Mouse (Mus musculus): ENCODE data around the gene Tex52. TPM values are rescaled to one million over a fixed set of nuclear protein-coding genes. Genes with fewer than 3 reads are reported as not detected.
A peak's percentile ranks its signal among the peaks of the same experiment; 100 is the strongest.

Tex52 gene
- polyA plus RNA-seq (2012; rRNA removed) = not detected in 2 replicates

DNA sequence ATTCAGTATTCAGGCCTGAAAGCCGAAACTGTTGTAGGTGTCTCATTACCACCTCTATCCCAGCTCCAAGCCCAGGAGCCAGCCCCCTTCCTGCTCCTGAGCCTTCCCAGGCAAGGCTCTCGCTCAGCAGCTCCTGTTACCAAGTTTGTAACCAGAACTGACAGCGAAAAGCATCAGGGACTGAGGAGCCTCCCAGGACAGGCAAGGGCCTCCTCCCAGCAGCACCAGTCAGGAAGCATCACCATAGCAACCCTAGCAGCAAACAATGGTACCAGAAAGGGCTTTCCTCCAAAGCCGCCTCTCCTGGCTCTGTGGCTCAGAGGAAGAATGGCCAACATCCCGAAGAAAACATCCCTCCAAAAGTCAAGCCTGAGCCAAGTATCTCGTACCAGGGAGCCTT is at the start of gene Tex52, which contains the start of gene Gm44596:
Gene Tex52, plus strand, starts transcription at position 265 of the 400 bp plus-strand sequence.
Gene Gm44596, plus strand, starts transcription at position 312 of the 400 bp plus-strand sequence.
- H3K4me3 ChIP-seq (ENCODE audit: low read depth, low read length) = no peak within 1 kb of the TSS
- H3K4me1 ChIP-seq (ENCODE audit: control insufficient read depth, insufficient read depth, insufficient read length, low read length) = no peaks in the 10 kb centered on the region
- TF ChIP-seq POLR2A (IDR thresholded peaks at IDR 0.05; ENCODE audit: low read depth, low read length) = no peak
- TF ChIP-seq CTCF (IDR thresholded peaks at IDR 0.05; ENCODE audit: extremely low read depth, insufficient read length, insufficient replicate concordance, low read depth, low read length) = no peak
- H3K27me3 ChIP-seq (ENCODE audit: control insufficient read depth, insufficient read depth, low read length) = no peaks in the 10 kb centered on the region
- WGBS = 72% methylated on average over 6 of the region's 6 CpGs
- no peak within 1 kb of the TSS for H3K27ac ChIP-seq (ENCODE audit: insufficient read depth, low read depth, low read length)
- H3K36me3 ChIP-seq (ENCODE audit: control insufficient read depth, insufficient read depth, low read length) = peaks cover 4% of the 10 kb centered on the region; the same call in 1 of the 2 replicates

DNA sequence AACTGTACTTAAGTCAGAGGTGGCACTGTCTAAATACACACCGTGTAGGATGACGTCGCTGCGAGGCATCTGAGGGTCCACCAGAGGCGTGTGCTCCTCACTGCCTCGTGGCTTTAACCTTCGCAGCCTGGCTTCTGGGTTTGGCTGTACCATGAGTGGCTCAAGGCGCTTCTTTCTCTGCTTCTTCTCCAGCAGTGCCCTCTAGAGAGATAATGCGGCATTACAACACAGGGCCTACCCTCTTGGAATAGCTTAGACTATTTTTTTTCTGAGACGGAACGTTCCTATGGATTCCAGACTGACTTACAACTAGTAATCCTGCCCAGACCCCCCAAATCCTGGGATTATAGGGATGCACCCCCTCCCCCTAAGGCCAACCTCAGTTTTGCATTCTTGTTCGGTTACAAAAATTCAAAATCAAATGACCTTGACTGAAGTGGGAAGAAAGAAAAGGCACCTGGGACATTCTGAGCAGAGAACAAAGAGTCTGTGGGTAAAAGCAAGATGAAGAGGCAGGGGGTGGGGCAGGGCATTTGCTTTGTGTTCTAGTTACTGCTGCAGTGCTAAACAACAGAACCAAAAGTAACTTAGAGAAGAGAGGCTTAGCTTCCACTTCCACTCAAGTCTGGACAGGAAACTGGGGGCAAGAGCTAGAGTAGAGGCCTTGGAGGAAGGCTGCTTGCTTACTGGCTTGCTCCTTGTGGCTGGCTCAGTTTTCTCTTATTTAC is 40.7 kb upstream of the Tex52 start:
- no peak for TF ChIP-seq POLR2A (IDR thresholded peaks at IDR 0.05; ENCODE audit: low read depth, low read length)
- peak; percentile 63; the same call in 1 of the 2 replicates for TF ChIP-seq CTCF (IDR thresholded peaks at IDR 0.05; ENCODE audit: extremely low read depth, insufficient read length, insufficient replicate concordance, low read depth, low read length)
- Histone ChIP-seq H3K4me3 (ENCODE audit: low read depth, low read length) (no peak overlapping the region), H3K27me3 (ENCODE audit: control insufficient read depth, insufficient read depth, low read length) (no peaks in the 10 kb centered on the region), H3K27ac (ENCODE audit: insufficient read depth, low read depth, low read length) (no peak overlapping the region), H3K36me3 (ENCODE audit: control insufficient read depth, insufficient read depth, low read length) (no peaks in the 10 kb centered on the region), H3K4me1 (ENCODE audit: control insufficient read depth, insufficient read depth, insufficient read length, low read length) (no peaks in the 10 kb centered on the region; the same call in 1 of the 2 replicates)
- WGBS = 20% methylated on average over 12 of the region's 12 CpGs

DNA sequence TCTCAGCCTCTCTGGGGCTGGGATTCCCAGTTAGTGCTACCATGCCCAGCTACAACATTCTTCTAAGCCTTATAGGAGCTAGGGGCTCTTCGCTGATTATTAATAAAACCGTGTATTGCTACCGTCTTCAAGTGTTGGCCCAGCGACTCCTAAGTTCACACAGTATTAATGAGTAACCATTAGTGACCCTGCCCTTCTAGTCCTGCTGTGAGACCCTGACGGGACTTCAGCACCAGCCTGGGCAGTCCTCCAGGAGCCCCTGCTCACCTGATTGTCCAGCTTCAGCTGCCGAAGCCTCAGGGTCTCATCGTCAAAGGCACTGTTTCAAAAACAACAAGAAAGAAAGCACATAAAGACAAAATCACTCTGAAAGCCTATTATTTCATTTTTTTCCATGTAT is 37.8 kb upstream of the Tex52 start:
- no peaks in the 10 kb centered on the region for H3K27me3 ChIP-seq (ENCODE audit: control insufficient read depth, insufficient read depth, low read length)
- no peak for TF ChIP-seq POLR2A (IDR thresholded peaks at IDR 0.05; ENCODE audit: low read depth, low read length)
- TF ChIP-seq CTCF (IDR thresholded peaks at IDR 0.05; ENCODE audit: extremely low read depth, insufficient read length, insufficient replicate concordance, low read depth, low read length) = no peak
- H3K36me3 ChIP-seq (ENCODE audit: control insufficient read depth, insufficient read depth, low read length) = no peaks in the 10 kb centered on the region
- H3K4me1 ChIP-seq (ENCODE audit: control insufficient read depth, insufficient read depth, insufficient read length, low read length) = no peaks in the 10 kb centered on the region; the same call in 1 of the 2 replicates
- 58% methylated on average over 7 of the region's 7 CpGs for WGBS
- no peak overlapping the region for H3K27ac ChIP-seq (ENCODE audit: insufficient read depth, low read depth, low read length)
- H3K4me3 ChIP-seq (ENCODE audit: low read depth, low read length) = no peak overlapping the region

DNA sequence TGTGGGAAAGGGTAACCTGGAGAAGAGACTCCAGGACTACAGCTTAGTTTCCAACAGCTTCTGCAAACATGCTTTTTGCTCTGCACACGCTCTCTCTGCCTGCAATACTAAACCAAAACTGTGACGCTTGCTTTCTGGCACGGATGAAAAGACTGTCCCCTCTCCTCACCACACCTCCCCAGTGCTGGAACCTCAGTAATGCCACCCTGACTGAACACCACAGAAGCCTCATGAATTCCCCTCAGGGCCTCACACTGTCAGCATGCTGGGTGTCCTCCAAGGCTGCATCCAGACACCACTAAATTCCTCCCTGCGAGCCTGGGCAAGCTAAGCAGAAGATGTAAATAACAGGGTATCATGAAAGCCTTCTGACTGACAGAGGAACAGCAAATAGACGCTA is 36.4 kb upstream of the Tex52 start:
- Histone ChIP-seq H3K27me3 (ENCODE audit: control insufficient read depth, insufficient read depth, low read length) (no peaks in the 10 kb centered on the region), H3K4me3 (ENCODE audit: low read depth, low read length) (no peak overlapping the region), H3K27ac (ENCODE audit: insufficient read depth, low read depth, low read length) (no peak overlapping the region), H3K4me1 (ENCODE audit: control insufficient read depth, insufficient read depth, insufficient read length, low read length) (no peaks in the 10 kb centered on the region; the same call in 1 of the 2 replicates), H3K36me3 (ENCODE audit: control insufficient read depth, insufficient read depth, low read length) (no peaks in the 10 kb centered on the region)
- TF ChIP-seq CTCF (IDR thresholded peaks at IDR 0.05; ENCODE audit: extremely low read depth, insufficient read length, insufficient replicate concordance, low read depth, low read length) (no peak), POLR2A (IDR thresholded peaks at IDR 0.05; ENCODE audit: low read depth, low read length) (no peak)
- WGBS = 52% methylated on average over 5 of the region's 5 CpGs

DNA sequence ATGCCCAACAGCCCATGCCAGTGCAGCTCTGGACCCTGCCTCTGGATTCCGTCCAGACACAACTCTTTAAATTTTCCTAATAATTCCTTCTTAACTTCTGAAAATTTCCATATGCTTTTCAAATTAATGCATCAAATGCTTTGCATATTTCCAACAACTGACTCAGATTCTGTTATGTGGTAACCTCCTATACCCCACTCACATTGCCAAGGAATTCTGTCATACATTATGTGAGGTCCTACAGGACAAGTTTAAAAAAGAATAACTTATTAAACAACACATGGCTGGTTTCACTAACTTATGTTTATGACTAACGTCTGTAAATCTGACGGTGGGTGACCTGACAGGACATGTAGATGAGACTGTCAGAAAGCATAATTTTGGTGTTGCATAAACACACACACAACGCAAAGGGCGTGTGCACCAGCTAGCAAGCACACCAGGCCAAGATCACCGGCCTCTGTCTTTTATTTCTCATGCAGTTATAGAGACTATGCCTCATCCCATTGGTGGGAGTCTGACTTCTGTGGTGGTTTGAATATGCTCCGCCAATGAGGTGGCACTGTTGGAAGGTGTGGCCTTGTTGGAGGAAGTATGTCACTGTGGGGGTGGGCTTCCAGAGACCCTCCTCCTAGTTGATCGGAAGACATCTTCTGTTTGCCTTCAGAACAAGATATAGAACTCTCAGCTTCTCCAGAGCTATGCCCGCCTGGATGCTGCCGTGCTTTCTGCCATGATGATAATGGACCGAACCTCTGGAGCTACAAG is 33.1 kb upstream of the Tex52 start:
- TF ChIP-seq CTCF (IDR thresholded peaks at IDR 0.05; ENCODE audit: extremely low read depth, insufficient read length, insufficient replicate concordance, low read depth, low read length) = no peak
- no peak for TF ChIP-seq POLR2A (IDR thresholded peaks at IDR 0.05; ENCODE audit: low read depth, low read length)
- Histone ChIP-seq H3K4me3 (ENCODE audit: low read depth, low read length) (no peak overlapping the region), H3K27me3 (ENCODE audit: control insufficient read depth, insufficient read depth, low read length) (no peaks in the 10 kb centered on the region), H3K27ac (ENCODE audit: insufficient read depth, low read depth, low read length) (no peak overlapping the region), H3K4me1 (ENCODE audit: control insufficient read depth, insufficient read depth, insufficient read length, low read length) (no peaks in the 10 kb centered on the region), H3K36me3 (ENCODE audit: control insufficient read depth, insufficient read depth, low read length) (no peaks in the 10 kb centered on the region)
- 89% methylated on average over 11 of the region's 11 CpGs for WGBS

DNA sequence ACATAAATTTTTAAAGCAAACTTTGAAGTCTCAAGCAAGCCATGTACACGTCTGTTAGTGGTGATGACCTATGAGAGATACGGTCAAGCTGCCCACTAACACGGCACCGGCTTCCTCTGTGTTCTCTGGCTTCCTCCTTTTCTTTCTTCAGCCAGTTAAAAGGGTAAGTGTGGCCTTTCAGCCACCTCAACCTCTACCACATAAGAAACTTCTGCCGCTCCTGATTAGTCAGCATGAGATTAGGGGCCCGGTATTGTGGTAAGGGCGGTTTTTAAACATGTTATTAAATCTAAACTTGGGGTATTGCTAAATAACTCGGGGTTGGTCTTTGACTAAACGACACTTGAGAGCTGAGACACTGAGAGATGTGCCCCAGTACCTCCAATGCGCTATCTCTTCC is 29.6 kb upstream of the Tex52 start:
- H3K27ac ChIP-seq (ENCODE audit: insufficient read depth, low read depth, low read length) = no peak overlapping the region
- TF ChIP-seq POLR2A (IDR thresholded peaks at IDR 0.05; ENCODE audit: low read depth, low read length) (no peak), CTCF (IDR thresholded peaks at IDR 0.05; ENCODE audit: extremely low read depth, insufficient read length, insufficient replicate concordance, low read depth, low read length) (no peak)
- H3K4me3 ChIP-seq (ENCODE audit: low read depth, low read length) = no peak overlapping the region
- H3K36me3 ChIP-seq (ENCODE audit: control insufficient read depth, insufficient read depth, low read length) = no peaks in the 10 kb centered on the region
- no peaks in the 10 kb centered on the region for H3K4me1 ChIP-seq (ENCODE audit: control insufficient read depth, insufficient read depth, insufficient read length, low read length)
- 74% methylated on average over 10 of the region's 10 CpGs for WGBS
- H3K27me3 ChIP-seq (ENCODE audit: control insufficient read depth, insufficient read depth, low read length) = no peaks in the 10 kb centered on the region

DNA sequence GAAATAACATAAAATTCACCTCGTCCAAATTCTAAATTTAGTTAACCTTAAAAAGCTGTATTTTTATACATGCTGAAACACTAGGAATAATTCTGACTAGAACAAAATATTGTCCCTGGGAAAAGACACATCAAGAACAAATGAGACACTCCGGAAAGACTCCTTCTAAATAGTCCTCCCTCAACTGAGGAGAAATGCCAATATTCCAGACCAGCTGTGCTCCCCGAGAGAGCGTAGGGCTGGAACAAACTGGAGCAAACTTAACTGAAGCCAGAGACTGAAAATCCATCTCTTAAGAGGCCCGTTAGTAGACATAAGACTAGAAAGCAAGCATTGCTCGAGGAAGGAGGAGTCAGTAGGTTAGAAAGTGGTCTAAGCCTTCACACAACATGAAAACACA is 28.5 kb upstream of the Tex52 start:
- TF ChIP-seq CTCF (IDR thresholded peaks at IDR 0.05; ENCODE audit: extremely low read depth, insufficient read length, insufficient replicate concordance, low read depth, low read length) = no peak
- TF ChIP-seq POLR2A (IDR thresholded peaks at IDR 0.05; ENCODE audit: low read depth, low read length) = no peak
- H3K36me3 ChIP-seq (ENCODE audit: control insufficient read depth, insufficient read depth, low read length) = no peaks in the 10 kb centered on the region
- H3K27me3 ChIP-seq (ENCODE audit: control insufficient read depth, insufficient read depth, low read length) = no peaks in the 10 kb centered on the region
- H3K4me1 ChIP-seq (ENCODE audit: control insufficient read depth, insufficient read depth, insufficient read length, low read length) = no peaks in the 10 kb centered on the region
- H3K27ac ChIP-seq (ENCODE audit: insufficient read depth, low read depth, low read length) = no peak overlapping the region
- H3K4me3 ChIP-seq (ENCODE audit: low read depth, low read length) = no peak overlapping the region
- WGBS = 78% methylated on average over 6 of the region's 6 CpGs
